Mouse (Mus musculus) olfactory bulb, adult 2 months (tissue): ENCODE measurements around the gene Clec1a.

Source experiments
- CTCF ChIP-seq: fragments of 200-500 bp; IDR thresholded peaks from 2 replicates; pipeline ENCODE4 v1.5.1; 2012; ENCODE audit warnings: low read depth, mild to moderate bottlenecking, low read length, moderate library complexity; ENCODE audit not compliant: insufficient read depth
- POLR2A ChIP-seq: fragments of 200-500 bp; IDR thresholded peaks from 2 replicates; pipeline ENCODE4 v1.6.1; 2012; ENCODE audit warnings: mild to moderate bottlenecking, low read depth, low read length, moderate library complexity; ENCODE audit not compliant: insufficient read depth

GRCm38 (mm10) chr6:129407324-129407723, 44.5 kb downstream of the Clec1a start:
- TF ChIP-seq CTCF (no peak), POLR2A (no peak)
